Mouse (Mus musculus): ENCODE data around the gene Trim26. TPM values are rescaled to one million over a fixed set of nuclear protein-coding genes. Genes with fewer than 3 reads are reported as not detected.

Gene Trim26
- total and polyA plus RNA-seq, 2 experiments, result 13.5 to 27.0 TPM

DNA sequence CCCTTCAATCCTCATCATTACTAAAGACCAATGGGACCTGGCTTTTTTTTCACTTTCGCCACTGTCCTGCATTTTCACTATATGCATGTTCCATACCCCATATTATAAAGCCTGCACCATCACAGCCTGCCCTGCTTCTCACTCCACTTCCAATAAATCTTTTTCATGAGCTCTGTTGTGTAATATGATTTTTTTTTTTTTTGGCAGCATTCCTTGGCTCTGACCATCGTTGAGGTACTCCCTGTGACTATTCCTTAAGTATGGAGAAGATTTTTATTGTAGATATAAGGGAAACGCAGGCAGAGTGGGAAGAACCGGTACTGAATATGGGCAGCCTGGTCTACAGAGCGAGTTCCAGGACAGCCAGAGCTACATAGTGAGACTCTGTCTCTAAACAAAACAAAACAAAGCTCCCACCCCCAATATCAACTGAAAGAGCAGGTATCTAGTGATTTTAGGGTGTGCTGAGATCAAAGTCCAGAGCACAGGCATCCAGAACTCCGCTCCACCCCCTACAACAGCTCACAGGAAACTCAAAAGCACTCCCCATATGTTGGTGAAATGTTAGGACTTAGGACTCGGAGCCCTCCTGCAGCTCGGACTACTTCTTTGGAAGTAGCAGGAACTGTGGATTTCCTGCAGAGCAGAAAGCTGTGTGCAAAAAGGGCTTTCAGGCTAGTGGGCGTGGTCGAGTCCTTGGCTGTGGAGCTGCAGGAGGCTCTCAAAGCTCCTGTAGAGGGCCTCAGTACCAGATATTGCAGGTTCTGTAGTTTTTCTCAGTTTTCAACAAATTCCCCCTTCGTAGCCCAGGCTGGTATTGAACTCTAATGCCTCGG, 1.1 kb upstream of the Trim26 start:
- DNase-seq (ENCODE audit: extremely low read depth, low read depth, low spot score), result peak; percentile 92
- peaks cover 12% of the 10 kb centered on the region for H3K79me2 ChIP-seq (ENCODE audit: control insufficient read depth, insufficient read depth, low read length)
- TF ChIP-seq CTCF (IDR thresholded peaks at IDR 0.05; ENCODE audit: low read depth, low read length), result peak; percentile 41; the same call in 1 of the 2 replicates
- TF ChIP-seq POLR2A (IDR thresholded peaks at IDR 0.05; ENCODE audit: extremely low read depth, insufficient read depth, low read length), result no peak
- H3K36me3 ChIP-seq (ENCODE audit: control insufficient read depth, insufficient read depth, low read length), result no peaks in the 10 kb centered on the region
- no peak overlapping the region; the same call in 1 of the 2 replicates for H3K4me3 ChIP-seq (ENCODE audit: insufficient read depth, low read depth, low read length)
- WGBS, result 16% methylated on average over 12 of the region's 12 CpGs
- H3K27ac ChIP-seq (replicated peaks; ENCODE audit: insufficient read depth, low read depth, low read length), result peak overlapping the region; percentile 93
- H3K9ac ChIP-seq (ENCODE audit: low read depth, low read length), result no peak overlapping the region
- H3K27me3 ChIP-seq (ENCODE audit: control insufficient read depth, insufficient read depth, low read length), result no peaks in the 10 kb centered on the region
- H3K4me1 ChIP-seq (ENCODE audit: control insufficient read depth, insufficient read depth, low read length), result peaks cover 5% of the 10 kb centered on the region

DNA sequence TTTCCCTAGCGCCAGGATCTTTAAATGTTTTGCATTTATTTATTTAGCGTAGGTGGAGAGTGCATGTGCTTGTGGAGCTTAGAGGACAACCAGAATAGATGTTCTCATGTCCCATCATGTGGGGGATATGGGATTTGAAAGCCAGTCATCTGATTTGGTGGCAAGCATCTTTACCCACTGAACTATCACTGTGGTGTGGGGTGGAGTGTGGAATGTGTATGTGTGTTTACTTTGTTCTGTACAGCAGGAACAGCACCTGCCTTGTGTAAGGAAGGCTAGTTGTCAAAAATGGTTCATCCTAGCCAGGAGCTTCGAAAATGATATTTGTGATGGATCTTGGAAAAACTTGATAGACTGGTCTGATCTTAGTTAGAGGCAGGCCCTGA, 514 bp upstream of the Trim26 start:
- Histone ChIP-seq H3K36me3 (ENCODE audit: control insufficient read depth, insufficient read depth, low read length) (no peaks in the 10 kb centered on the region), H3K9ac (ENCODE audit: low read depth, low read length) (peak overlapping the region; percentile 70), H3K4me1 (ENCODE audit: control insufficient read depth, insufficient read depth, low read length) (peaks cover 5% of the 10 kb centered on the region), H3K27me3 (ENCODE audit: control insufficient read depth, insufficient read depth, low read length) (no peaks in the 10 kb centered on the region), H3K79me2 (ENCODE audit: control insufficient read depth, insufficient read depth, low read length) (peaks cover 12% of the 10 kb centered on the region), H3K4me3 (ENCODE audit: insufficient read depth, low read depth, low read length) (peak overlapping the region; percentile 49), H3K27ac (replicated peaks; ENCODE audit: insufficient read depth, low read depth, low read length) (peak overlapping the region; percentile 93)
- TF ChIP-seq CTCF (IDR thresholded peaks at IDR 0.05; ENCODE audit: low read depth, low read length) (no peak), POLR2A (IDR thresholded peaks at IDR 0.05; ENCODE audit: extremely low read depth, insufficient read depth, low read length) (no peak)
- no peak for DNase-seq (ENCODE audit: extremely low read depth, low read depth, low spot score)
- WGBS, result 6% methylated on average over 3 of the region's 3 CpGs

DNA sequence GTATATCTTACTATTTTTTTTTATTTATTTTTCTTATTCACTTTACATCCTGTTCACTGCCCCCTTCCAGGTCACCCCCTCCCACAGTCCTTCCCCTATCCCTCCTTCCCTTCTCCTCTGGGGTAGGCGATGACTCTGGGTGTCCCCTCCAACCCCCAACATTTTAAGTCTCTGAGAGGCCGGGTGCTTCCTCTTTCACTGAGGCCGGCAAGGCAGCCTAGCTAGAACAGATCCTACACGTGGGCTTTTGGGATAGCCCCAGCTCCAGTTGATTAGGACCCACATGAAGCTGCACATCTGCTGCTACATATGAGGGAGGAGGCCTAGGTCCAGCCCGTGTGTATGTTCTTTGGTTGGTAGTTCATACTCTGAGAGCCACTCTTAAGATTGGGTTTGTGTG, 2.1 kb downstream of the Trim26 start:
- H3K9ac ChIP-seq (ENCODE audit: low read depth, low read length), result no peak overlapping the region
- peaks cover 18% of the 10 kb centered on the region for H3K4me1 ChIP-seq (ENCODE audit: control insufficient read depth, insufficient read depth, low read length)
- 0 out of 2 replicates have a peak, but pooled peaks cover 2% of the 10 kb centered on the region for H3K36me3 ChIP-seq (ENCODE audit: control insufficient read depth, insufficient read depth, low read length)
- no peak overlapping the region for H3K4me3 ChIP-seq (ENCODE audit: insufficient read depth, low read depth, low read length)
- no peak overlapping the region for H3K27ac ChIP-seq (replicated peaks; ENCODE audit: insufficient read depth, low read depth, low read length)
- H3K79me2 ChIP-seq (ENCODE audit: control insufficient read depth, insufficient read depth, low read length), result peaks cover 27% of the 10 kb centered on the region
- WGBS, result 82% methylated on average over 5 of the region's 5 CpGs
- TF ChIP-seq POLR2A (IDR thresholded peaks at IDR 0.05; ENCODE audit: extremely low read depth, insufficient read depth, low read length) (no peak), CTCF (IDR thresholded peaks at IDR 0.05; ENCODE audit: low read depth, low read length) (no peak)
- no peaks in the 10 kb centered on the region for H3K27me3 ChIP-seq (ENCODE audit: control insufficient read depth, insufficient read depth, low read length)
- DNase-seq (ENCODE audit: extremely low read depth, low read depth, low spot score), result no peak

DNA sequence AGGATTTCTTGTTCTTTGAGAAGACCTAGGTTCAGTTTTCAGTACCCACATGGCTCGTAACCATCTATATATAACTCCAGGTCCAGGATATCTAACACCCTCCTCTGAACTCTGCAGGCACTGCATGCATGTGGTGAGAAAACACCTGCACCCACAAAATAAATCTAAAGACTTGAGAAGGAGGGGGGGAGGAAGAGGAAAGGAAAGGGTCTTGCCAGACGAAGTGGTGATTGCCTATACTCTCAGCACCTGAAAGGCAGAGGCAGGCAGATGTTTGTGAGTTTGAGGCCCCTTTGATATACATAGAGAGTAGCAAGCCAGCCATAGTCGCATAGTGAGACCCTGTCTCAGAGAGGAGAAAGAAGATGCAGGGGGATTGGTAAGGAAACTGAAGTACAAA, 3.0 kb downstream of the Trim26 start:
- H3K79me2 ChIP-seq (ENCODE audit: control insufficient read depth, insufficient read depth, low read length), result peaks cover 27% of the 10 kb centered on the region
- TF ChIP-seq CTCF (IDR thresholded peaks at IDR 0.05; ENCODE audit: low read depth, low read length) (no peak), POLR2A (IDR thresholded peaks at IDR 0.05; ENCODE audit: extremely low read depth, insufficient read depth, low read length) (no peak)
- no peak overlapping the region for H3K27ac ChIP-seq (replicated peaks; ENCODE audit: insufficient read depth, low read depth, low read length)
- H3K4me1 ChIP-seq (ENCODE audit: control insufficient read depth, insufficient read depth, low read length), result peaks cover 27% of the 10 kb centered on the region
- DNase-seq (ENCODE audit: extremely low read depth, low read depth, low spot score), result no peak
- no peak overlapping the region for H3K4me3 ChIP-seq (ENCODE audit: insufficient read depth, low read depth, low read length)
- H3K36me3 ChIP-seq (ENCODE audit: control insufficient read depth, insufficient read depth, low read length), result 0 out of 2 replicates have a peak, but pooled peaks cover 2% of the 10 kb centered on the region
- H3K27me3 ChIP-seq (ENCODE audit: control insufficient read depth, insufficient read depth, low read length), result no peaks in the 10 kb centered on the region
- no peak overlapping the region for H3K9ac ChIP-seq (ENCODE audit: low read depth, low read length)
- 88% methylated on average over 3 of the region's 3 CpGs for WGBS

DNA sequence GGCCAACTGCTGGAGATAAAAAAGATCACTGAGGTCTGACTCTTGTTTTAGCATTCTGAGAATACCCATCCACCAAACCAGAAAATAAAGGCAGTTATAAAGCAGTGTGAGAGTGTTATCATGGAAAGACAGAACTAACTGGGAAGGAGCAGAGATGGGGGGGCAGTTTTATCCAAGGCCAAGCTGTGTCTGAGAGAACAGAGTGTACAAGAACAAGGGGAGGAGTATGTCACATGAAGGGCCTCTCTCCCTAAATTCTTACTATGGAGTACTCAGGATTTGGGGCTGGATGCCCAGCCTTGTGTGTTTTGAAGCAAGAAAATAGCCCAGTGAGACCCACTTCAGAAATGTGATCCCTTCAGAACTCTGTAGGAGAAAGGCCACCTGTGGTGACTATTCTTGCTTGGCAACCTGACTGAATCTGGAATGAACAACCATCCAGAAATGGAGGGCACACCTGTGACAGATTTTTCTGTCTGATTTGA, 4.1 kb downstream of the Trim26 start:
- no peak overlapping the region for H3K27ac ChIP-seq (replicated peaks; ENCODE audit: insufficient read depth, low read depth, low read length)
- H3K4me3 ChIP-seq (ENCODE audit: insufficient read depth, low read depth, low read length), result no peak overlapping the region
- H3K79me2 ChIP-seq (ENCODE audit: control insufficient read depth, insufficient read depth, low read length), result peaks cover 27% of the 10 kb centered on the region
- 0 out of 2 replicates have a peak, but pooled peaks cover 2% of the 10 kb centered on the region for H3K36me3 ChIP-seq (ENCODE audit: control insufficient read depth, insufficient read depth, low read length)
- DNase-seq (ENCODE audit: extremely low read depth, low read depth, low spot score), result no peak
- H3K27me3 ChIP-seq (ENCODE audit: control insufficient read depth, insufficient read depth, low read length), result no peaks in the 10 kb centered on the region
- peaks cover 27% of the 10 kb centered on the region for H3K4me1 ChIP-seq (ENCODE audit: control insufficient read depth, insufficient read depth, low read length)
- no peak for TF ChIP-seq CTCF (IDR thresholded peaks at IDR 0.05; ENCODE audit: low read depth, low read length)
- no peak for TF ChIP-seq POLR2A (IDR thresholded peaks at IDR 0.05; ENCODE audit: extremely low read depth, insufficient read depth, low read length)
- no peak overlapping the region for H3K9ac ChIP-seq (ENCODE audit: low read depth, low read length)

DNA sequence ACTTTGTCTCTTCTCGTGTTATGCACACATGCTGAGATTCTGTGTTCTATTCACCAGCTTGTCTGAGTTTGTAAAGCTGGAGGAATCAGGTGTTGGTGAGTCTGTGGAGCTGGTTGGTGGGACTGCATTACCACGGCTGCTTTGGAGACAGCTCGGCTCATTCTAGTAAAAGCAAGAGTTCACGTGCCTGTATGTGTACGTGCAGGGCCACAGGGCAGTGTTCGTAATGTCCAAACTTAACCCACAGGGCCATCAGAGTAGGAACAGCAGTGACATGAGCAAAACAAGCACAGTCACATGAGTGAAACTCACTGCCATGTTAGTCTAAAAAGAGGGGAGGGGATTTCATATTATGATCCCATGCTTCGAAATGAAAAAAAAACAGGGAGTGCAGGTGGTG, 6.8 kb downstream of the Trim26 start:
- WGBS, result 53% methylated on average over 7 of the region's 7 CpGs
- Histone ChIP-seq H3K4me3 (ENCODE audit: insufficient read depth, low read depth, low read length) (no peak overlapping the region), H3K27ac (replicated peaks; ENCODE audit: insufficient read depth, low read depth, low read length) (no peak overlapping the region), H3K4me1 (ENCODE audit: control insufficient read depth, insufficient read depth, low read length) (peaks cover 24% of the 10 kb centered on the region), H3K27me3 (ENCODE audit: control insufficient read depth, insufficient read depth, low read length) (no peaks in the 10 kb centered on the region), H3K36me3 (ENCODE audit: control insufficient read depth, insufficient read depth, low read length) (0 out of 2 replicates have a peak, but pooled peaks cover 2% of the 10 kb centered on the region), H3K9ac (ENCODE audit: low read depth, low read length) (no peak overlapping the region), H3K79me2 (ENCODE audit: control insufficient read depth, insufficient read depth, low read length) (peaks cover 24% of the 10 kb centered on the region)
- TF ChIP-seq CTCF (IDR thresholded peaks at IDR 0.05; ENCODE audit: low read depth, low read length) (no peak), POLR2A (IDR thresholded peaks at IDR 0.05; ENCODE audit: extremely low read depth, insufficient read depth, low read length) (no peak)
- no peak for DNase-seq (ENCODE audit: extremely low read depth, low read depth, low spot score)

All from liver, adult 2 months (tissue).